Mouse (Mus musculus): Measurements from ENCODE around the gene Insig1. TPM values are rescaled to one million over a fixed set of nuclear protein-coding genes. Genes with fewer than 3 reads are reported as not detected.

Gene Insig1
- polyA plus RNA-seq (2015; fragmentation: Nextera tagmentation; extraction: Ambion mirVana): 222 and 228 TPM in 2 replicates

DNA sequence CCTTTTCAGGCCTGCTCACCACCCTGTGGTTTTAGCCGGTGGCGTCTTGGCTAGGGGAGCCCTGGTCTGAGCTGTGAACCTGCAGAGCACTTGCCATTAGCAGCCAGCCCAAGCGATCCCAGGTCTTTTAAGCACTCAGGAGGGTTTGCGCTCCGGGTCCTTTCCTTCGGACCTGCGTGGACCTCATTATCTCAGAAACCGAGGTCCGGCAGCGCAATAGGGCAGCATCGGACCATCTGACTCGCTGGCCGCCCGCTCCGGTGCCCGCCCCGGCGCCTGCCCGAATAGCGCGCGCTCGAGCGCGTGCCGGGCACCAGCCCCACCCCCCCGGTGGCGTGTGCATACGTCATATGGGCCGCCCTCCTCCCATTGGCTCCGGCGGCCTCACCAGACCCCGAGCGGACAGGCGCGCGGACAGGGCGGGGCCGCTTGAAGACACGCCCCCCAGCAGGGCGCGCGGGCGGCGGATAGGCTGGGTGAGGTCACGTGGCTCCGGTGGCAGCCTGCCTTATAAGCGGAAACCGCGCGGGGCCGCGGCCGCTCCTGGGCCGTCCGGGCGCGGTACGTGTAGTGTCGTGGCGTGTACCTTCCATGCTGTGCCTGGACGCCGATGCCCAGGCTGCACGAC lies at the start of gene Insig1:
Insig1 (plus strand) TSS at position 536 of the 628 bp plus-strand sequence.
- H3K4me2 ChIP-seq (replicated peaks): peak within 1 kb of the TSS; percentile 80
- under 1% methylated on average over 62 of the region's 64 CpGs for WGBS
- peak; percentile 92 for ATAC-seq

DNA sequence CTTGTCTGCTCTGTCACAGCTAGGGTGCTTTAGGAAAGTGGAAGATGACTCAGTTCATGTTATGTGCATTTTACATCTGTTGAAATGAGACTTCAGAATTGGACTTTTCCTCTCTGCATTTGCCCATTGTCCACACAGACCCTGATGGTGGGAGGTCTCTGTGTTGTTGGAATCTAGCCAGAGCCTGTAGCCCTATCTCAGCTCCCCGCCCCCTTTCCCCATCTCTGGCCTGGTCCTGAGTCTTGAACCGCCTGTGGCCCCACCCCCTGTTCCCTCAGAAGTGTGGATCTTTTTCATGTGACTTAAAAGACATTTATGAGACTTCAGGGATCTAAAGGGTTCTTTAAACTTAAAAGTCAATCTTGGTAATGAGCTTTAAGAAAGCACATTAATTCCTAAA lies 47.7 kb upstream of the Insig1 start:
- Histone ChIP-seq H3K36me3 (no peaks in the 10 kb centered on the region), H3K4me2 (replicated peaks) (no peak overlapping the region), H3K4me1 (replicated peaks) (no peaks in the 10 kb centered on the region), H3K27me3 (replicated peaks) (no peaks in the 10 kb centered on the region), H3K9ac (no peak overlapping the region), H3K4me3 (replicated peaks) (no peak overlapping the region), H3K27ac (no peak overlapping the region), H3K9me3 (no peaks in the 10 kb centered on the region)
- 50% methylated on average over 2 of the region's 2 CpGs for WGBS
- ATAC-seq: no peak

More for the DNA sequence above, at the start of gene Insig1:
- peaks cover 24% of the 10 kb centered on the region for H3K36me3 ChIP-seq
- peak within 1 kb of the TSS; percentile 84 for H3K4me3 ChIP-seq (replicated peaks)
- no peaks in the 10 kb centered on the region for H3K9me3 ChIP-seq
- peaks cover 20% of the 10 kb centered on the region for H3K4me1 ChIP-seq (replicated peaks)
- no peaks in the 10 kb centered on the region for H3K27me3 ChIP-seq (replicated peaks)
- H3K27ac ChIP-seq: peak within 1 kb of the TSS; percentile 96
- peak within 1 kb of the TSS; percentile 82 for H3K9ac ChIP-seq

DNA sequence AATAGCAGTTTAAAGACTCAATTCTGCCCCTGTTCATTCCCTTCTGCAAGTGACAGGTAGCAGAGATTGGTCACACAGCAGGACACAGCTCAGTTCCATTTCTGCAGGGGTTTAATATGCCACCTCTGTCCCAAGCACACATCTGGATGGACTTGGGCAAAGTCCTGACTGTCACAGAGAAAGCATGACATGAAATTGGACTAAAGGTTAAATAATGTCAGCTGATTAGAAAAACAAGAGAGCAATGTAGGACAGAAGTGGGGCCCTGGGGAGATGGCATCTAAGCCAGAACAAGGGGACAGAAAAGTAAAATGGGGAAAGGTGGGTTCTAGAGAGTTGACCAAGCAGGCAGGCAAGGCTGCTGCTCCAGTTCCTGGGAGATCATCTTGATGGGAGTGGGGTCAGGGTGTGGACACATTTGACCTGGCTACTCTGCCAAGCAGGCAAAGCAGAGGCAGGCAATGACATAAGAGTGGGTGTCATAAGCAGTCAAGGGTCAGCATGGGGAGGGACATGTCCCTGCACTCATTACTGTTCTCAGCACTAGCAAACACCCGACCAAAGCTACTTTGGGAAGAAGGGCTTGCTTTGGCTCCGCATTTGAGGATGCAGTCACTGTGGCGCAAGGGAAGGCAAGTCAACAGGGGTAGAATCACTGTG lies 39.5 kb upstream of the Insig1 start:
- 93% methylated on average over 3 of the region's 3 CpGs for WGBS
- ATAC-seq: no peak

DNA sequence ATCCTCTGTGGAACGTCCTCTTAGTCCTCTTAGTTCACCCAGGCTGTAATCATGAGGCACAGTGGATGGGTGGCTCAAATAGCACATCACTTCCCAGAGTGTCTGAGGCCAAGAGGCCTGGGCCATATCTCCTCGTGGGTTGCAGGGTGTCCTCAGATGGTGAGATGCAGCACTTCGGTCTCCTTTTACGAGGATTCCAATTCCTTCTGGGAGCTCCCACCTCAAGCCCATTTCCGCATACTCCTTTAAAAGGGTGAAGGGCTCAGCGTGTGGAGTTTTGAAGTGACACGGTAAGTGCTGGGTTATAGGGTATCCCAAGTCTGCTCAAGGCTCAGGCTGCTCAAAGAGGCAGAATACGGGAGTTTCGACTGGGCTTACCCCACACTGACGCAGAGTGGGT lies 38.3 kb upstream of the Insig1 start:
- no peaks in the 10 kb centered on the region for H3K9me3 ChIP-seq
- H3K9ac ChIP-seq: no peak overlapping the region
- peaks cover 13% of the 10 kb centered on the region for H3K4me1 ChIP-seq (replicated peaks)
- H3K36me3 ChIP-seq: no peaks in the 10 kb centered on the region
- H3K27ac ChIP-seq: no peak overlapping the region
- H3K4me3 ChIP-seq (replicated peaks): no peak overlapping the region
- ATAC-seq: no peak
- no peaks in the 10 kb centered on the region for H3K27me3 ChIP-seq (replicated peaks)
- no peak overlapping the region for H3K4me2 ChIP-seq (replicated peaks)
- WGBS: 86% methylated on average over 10 of the region's 10 CpGs

More for the DNA sequence above, 39.5 kb upstream of the Insig1 start:
- Histone ChIP-seq H3K4me2 (replicated peaks) (no peak overlapping the region), H3K4me1 (replicated peaks) (0 out of 2 replicates have a peak, but pooled peaks cover 3% of the 10 kb centered on the region), H3K36me3 (no peaks in the 10 kb centered on the region), H3K27ac (no peak overlapping the region), H3K9me3 (no peaks in the 10 kb centered on the region), H3K4me3 (replicated peaks) (no peak overlapping the region), H3K27me3 (replicated peaks) (no peaks in the 10 kb centered on the region), H3K9ac (no peak overlapping the region)

DNA sequence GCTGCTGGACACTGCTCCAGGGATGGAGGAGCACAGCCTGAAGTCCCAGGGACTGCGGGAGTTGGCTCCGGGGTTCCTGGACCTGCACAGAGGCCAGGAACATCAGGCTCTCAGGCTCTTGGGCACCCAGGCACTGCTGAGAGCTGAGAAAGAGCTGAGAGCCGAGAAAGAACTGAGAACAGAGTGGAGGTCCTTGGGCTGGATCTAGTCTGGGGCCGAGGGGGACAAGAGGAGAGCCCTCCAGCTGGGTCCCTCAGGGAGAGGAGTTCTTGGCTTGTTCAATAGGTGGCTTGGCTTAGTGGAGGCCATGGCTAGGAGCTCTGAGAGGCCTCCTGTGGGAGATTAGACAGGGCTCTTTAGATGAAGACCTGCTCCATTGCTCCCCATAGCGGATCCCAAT lies 37.9 kb upstream of the Insig1 start:
- H3K9me3 ChIP-seq: no peaks in the 10 kb centered on the region
- H3K27me3 ChIP-seq (replicated peaks): no peaks in the 10 kb centered on the region
- no peak overlapping the region for H3K27ac ChIP-seq
- no peak overlapping the region for H3K4me2 ChIP-seq (replicated peaks)
- H3K4me1 ChIP-seq (replicated peaks): peaks cover 18% of the 10 kb centered on the region
- 85% methylated on average over 5 of the region's 5 CpGs for WGBS
- no peak overlapping the region for H3K4me3 ChIP-seq (replicated peaks)
- ATAC-seq: no peak
- H3K36me3 ChIP-seq: no peaks in the 10 kb centered on the region
- no peak overlapping the region for H3K9ac ChIP-seq

DNA sequence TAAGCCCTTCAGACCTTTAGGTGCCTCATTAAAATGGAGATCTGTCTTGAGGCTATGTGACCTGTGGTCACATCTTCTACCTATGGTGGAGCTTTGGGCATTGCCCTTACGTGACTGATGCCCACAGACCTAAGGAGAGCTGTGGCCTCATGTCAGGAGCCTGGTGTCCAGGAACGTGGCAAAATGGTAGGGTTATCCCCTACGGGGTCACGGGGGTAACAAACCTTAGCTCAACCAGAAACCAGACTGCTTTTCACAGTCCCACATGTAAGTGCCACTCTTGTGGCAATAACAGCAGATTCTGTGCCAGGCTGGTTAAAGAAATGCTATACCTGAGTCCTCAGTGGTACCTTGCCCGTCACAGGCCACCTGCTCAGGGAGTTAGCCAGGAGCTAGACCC lies 37.3 kb upstream of the Insig1 start:
- Histone ChIP-seq H3K36me3 (no peaks in the 10 kb centered on the region), H3K27me3 (replicated peaks) (no peaks in the 10 kb centered on the region), H3K4me1 (replicated peaks) (peaks cover 19% of the 10 kb centered on the region), H3K27ac (no peak overlapping the region), H3K9ac (no peak overlapping the region), H3K9me3 (no peaks in the 10 kb centered on the region), H3K4me2 (replicated peaks) (no peak overlapping the region), H3K4me3 (replicated peaks) (no peak overlapping the region)
- WGBS: 90% methylated on average over 5 of the region's 5 CpGs
- no peak for ATAC-seq

DNA sequence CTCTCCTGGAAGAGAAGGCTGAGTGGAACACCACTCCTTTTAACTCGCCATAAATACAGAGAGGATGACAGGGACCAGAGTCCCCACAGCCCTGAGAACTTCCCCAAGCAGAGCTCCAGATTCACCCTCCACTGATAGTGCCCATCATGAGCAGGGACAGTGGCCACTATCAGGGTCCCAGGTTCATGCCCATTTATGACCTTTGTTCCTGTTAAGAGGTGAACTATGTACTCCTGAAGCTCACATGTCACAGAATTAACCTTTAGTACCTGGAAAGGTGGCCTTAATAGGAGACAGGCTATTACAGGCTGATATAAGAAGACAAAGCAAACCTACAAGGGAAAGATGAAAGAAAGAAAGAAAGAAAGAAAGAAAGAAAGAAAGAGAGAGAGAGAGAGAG lies 35.2 kb upstream of the Insig1 start:
- Histone ChIP-seq H3K9me3 (no peaks in the 10 kb centered on the region), H3K9ac (no peak overlapping the region), H3K36me3 (no peaks in the 10 kb centered on the region), H3K4me3 (replicated peaks) (no peak overlapping the region), H3K4me2 (replicated peaks) (no peak overlapping the region), H3K4me1 (replicated peaks) (peaks cover 19% of the 10 kb centered on the region), H3K27me3 (replicated peaks) (no peaks in the 10 kb centered on the region), H3K27ac (no peak overlapping the region)
- 75% methylated on average over 1 of the region's 1 CpGs for WGBS
- ATAC-seq: no peak

DNA sequence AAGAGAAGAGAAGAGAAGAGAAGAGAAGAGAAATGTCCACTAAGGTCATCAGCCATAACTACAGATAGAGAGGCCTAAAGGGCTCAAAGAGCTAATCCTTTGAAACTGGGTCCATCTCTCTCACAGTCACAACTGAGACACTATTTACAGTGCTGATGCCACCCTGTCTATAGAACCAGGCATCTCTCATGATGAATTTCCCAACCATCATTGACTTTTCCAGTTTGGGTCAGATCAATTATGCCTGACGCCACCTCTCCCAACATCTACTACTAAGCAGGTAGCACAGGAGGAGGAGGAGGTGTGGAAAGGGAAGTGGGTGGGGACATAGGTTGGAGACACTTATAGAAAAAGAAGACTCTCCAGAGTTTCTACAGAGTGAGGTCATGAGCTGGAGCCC lies 34.6 kb upstream of the Insig1 start:
- no peak overlapping the region for H3K4me3 ChIP-seq (replicated peaks)
- ATAC-seq: no peak
- H3K4me2 ChIP-seq (replicated peaks): no peak overlapping the region
- H3K27me3 ChIP-seq (replicated peaks): no peaks in the 10 kb centered on the region
- peaks cover 19% of the 10 kb centered on the region for H3K4me1 ChIP-seq (replicated peaks)
- 92% methylated on average over 1 of the region's 1 CpGs for WGBS
- no peaks in the 10 kb centered on the region for H3K9me3 ChIP-seq
- H3K27ac ChIP-seq: no peak overlapping the region
- H3K36me3 ChIP-seq: no peaks in the 10 kb centered on the region
- no peak overlapping the region for H3K9ac ChIP-seq

DNA sequence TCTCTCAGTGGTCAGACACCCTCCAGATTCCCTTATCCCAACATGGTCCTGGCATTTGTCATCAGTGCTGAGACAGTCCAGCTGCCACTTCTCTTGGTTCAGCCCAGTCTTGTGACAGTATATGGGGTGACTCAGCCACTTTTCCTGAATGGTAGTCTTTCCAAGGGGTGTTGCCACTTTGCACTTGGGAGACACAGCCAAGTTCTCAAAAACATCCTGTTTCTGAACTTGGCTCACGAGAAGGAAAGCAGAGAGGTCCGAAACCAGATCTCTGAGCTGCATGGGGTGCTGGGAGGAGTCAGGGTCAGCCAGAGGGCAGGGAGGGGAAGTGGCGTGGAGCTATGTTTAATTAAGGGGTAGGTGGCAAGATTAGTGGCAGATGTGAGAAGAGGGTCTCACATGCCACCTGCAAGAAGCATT lies 34.0 kb upstream of the Insig1 start:
- no peaks in the 10 kb centered on the region for H3K27me3 ChIP-seq (replicated peaks)
- H3K4me3 ChIP-seq (replicated peaks): no peak overlapping the region
- H3K4me2 ChIP-seq (replicated peaks): peak overlapping the region; percentile 9; the same call in 1 of the 2 replicates
- ATAC-seq: peak; percentile 73
- H3K4me1 ChIP-seq (replicated peaks): peaks cover 19% of the 10 kb centered on the region
- no peaks in the 10 kb centered on the region for H3K9me3 ChIP-seq
- no peak overlapping the region for H3K27ac ChIP-seq
- 8% methylated on average over 3 of the region's 3 CpGs for WGBS
- H3K36me3 ChIP-seq: no peaks in the 10 kb centered on the region
- no peak overlapping the region for H3K9ac ChIP-seq

DNA sequence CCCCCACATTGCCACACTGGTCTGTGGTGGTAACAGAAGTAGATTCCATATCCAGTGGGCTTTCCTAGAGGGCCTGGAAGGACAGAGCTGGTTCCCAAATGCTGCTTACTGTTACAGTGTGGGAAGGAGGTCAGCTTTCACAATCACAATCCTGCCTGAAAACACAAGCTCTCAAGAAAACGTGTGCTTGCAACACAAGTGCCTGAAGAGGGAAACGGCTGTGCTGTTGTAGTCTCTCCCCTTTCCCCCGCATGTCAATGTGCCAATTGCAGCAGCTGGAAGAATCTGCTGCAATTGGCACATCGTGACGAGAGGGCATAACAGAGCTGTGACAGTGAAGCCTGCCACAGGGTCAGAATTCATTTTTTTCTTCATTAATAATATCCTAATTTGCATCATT lies 33.5 kb upstream of the Insig1 start:
- Histone ChIP-seq H3K9ac (no peak overlapping the region), H3K4me1 (replicated peaks) (peaks cover 23% of the 10 kb centered on the region), H3K36me3 (no peaks in the 10 kb centered on the region), H3K4me2 (replicated peaks) (no peak overlapping the region), H3K27ac (no peak overlapping the region), H3K27me3 (replicated peaks) (no peaks in the 10 kb centered on the region), H3K9me3 (no peaks in the 10 kb centered on the region), H3K4me3 (replicated peaks) (no peak overlapping the region)
- whole genome bisulfite sequencing: 32% methylated on average over 5 of the region's 5 CpGs
- ATAC-seq: no peak

DNA sequence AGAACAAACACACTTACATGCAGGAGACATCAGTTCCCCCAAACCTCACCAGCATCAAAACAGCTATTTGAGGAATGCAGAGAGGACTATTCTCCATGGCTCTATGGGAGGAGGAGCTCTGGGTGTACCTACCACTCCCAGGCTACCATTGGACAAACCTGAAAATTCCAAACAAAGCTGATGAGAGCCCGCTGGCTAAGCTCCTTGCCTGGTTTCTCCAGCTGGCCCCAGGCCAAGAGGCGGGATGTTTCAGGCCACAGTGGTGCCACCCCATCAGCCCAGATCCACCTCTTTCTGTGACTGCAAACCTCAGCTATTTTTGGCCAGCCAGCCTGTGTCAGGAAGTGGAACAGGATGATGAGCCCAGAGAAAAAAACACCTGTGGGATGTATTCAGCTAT lies 33.0 kb upstream of the Insig1 start:
- Histone ChIP-seq H3K9me3 (no peaks in the 10 kb centered on the region), H3K36me3 (no peaks in the 10 kb centered on the region), H3K9ac (no peak overlapping the region), H3K27ac (no peak overlapping the region), H3K4me2 (replicated peaks) (no peak overlapping the region), H3K4me1 (replicated peaks) (peaks cover 26% of the 10 kb centered on the region), H3K27me3 (replicated peaks) (no peaks in the 10 kb centered on the region), H3K4me3 (replicated peaks) (no peak overlapping the region)
- 21% methylated on average over 2 of the region's 2 CpGs for WGBS
- peak; percentile 60 for ATAC-seq

DNA sequence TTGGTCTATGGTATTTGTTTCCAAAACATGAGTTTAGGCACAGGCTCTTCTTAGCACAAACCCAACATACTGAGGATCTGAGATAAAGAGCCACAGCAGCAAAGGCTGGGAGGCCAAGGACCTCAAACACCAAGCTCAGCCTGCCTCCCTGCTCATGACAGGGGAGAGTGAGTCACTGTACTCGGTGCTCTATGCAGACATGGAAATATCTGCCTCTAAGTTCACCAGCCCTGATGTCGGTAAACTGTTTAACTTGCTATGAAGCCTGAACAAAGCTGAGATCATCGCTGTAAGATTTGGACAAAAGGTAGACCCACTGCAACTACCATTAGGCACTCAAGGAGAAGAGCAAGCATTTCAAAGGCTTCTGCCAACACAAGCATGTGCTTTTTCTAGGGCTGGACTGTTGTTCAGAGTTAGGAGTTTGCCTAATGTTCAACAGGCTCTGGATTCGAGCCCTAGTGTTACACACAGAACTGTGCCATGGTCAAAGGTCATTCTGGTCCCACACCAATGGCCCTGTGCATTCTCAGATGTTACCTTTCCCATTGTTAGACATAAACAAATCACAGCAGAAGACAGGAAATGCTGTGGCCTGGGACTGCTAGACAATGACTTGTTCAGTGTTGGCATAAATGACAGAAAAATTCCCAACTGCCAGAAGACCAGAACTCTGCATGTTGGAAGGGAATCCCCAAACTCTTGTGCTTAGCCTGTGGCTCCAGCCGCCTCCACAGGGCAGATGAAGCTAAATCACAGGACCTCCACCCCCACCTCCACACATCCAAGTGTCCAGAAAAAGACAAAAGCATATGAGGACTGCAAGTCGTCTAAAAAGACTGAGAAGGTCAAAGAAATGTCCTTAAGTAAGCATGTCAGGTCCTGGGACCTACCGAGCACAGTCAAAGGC lies 31.2 kb upstream of the Insig1 start:
- Histone ChIP-seq H3K36me3 (no peaks in the 10 kb centered on the region), H3K27ac (no peak overlapping the region), H3K9me3 (no peaks in the 10 kb centered on the region), H3K9ac (no peak overlapping the region), H3K27me3 (replicated peaks) (no peaks in the 10 kb centered on the region), H3K4me3 (replicated peaks) (no peak overlapping the region), H3K4me1 (replicated peaks) (peaks cover 26% of the 10 kb centered on the region), H3K4me2 (replicated peaks) (no peak overlapping the region)
- ATAC-seq: no peak
- WGBS: 75% methylated on average over 7 of the region's 7 CpGs
